Mouse (Mus musculus): ENCODE data around the gene Serpinb9f. TPM values are rescaled to one million over a fixed set of nuclear protein-coding genes. Genes with fewer than 3 reads are reported as not detected.

Gene Serpinb9f
- not detected in 2 replicates for polyA plus RNA-seq (2012; ENCODE audit: low replicate concordance)

DNA sequence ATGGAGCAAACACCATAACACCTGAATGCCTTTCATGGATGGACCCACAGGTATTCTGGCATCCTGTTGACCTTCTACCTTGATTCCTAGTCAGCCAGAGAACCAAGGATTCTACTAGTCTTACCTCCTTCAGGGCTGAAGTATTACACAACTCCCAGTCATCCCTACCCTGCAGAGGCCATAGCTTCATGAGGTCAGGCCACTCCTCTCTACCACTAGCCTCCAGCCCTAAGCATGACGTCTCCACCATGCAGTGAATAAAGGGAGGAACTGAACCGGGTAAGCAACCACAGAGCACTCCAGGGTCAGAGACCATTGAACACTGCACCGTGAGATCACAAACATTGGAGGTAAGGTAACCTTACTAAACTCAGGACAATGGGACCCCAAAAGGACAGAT is at the start of gene Serpinb9f:
Serpinb9f (plus strand) TSS at position 301 of the 400 bp plus-strand sequence.

Other genes with a start within 250 kb of the Serpinb9f start
- gene Serpinb1b, start 245.5 kb upstream of the Serpinb9f start, polyA plus RNA-seq (2012; ENCODE audit: low replicate concordance): not detected in 2 replicates
- gene Serpinb9c, start 164.3 kb upstream of the Serpinb9f start, polyA plus RNA-seq (2012; ENCODE audit: low replicate concordance): not detected in 2 replicates
- not detected in 2 replicates for gene Serpinb9d, start 131.1 kb upstream of the Serpinb9f start, polyA plus RNA-seq (2012; ENCODE audit: low replicate concordance)
- not detected in 2 replicates for gene Serpinb9e, start 74.5 kb upstream of the Serpinb9f start, polyA plus RNA-seq (2012; ENCODE audit: low replicate concordance)
- not detected in 2 replicates for gene Gm11397, start 71.7 kb downstream of the Serpinb9f start, polyA plus RNA-seq (2012; ENCODE audit: low replicate concordance)
- gene Serpinb9g, start 160.7 kb downstream of the Serpinb9f start, polyA plus RNA-seq (2012; ENCODE audit: low replicate concordance): not detected in 2 replicates